9 mouse cellular contexts compared by ENCODE assay signal in genomic region chr7:79362208-79362607, GRCm38 (mm10). TPM values are rescaled to one million over a fixed set of nuclear protein-coding genes. Genes with fewer than 3 reads are reported as not detected.
DNase-seq lines count a peak whose midpoint lies in the region; ATAC-seq lines count a peak whose summit lies in the region.
"Had no signal": no experiment of that assay in that cellular context is flagged by ENCODE, and none has a peak within 500 bp of the region (broad histone marks: within the 10 kb centered on the region; RNA-seq: fewer than 3 reads in every experiment).

No protein-coding gene starts in this region.

- no peaks in the 10 kb centered on the region for H3K4me1 ChIP-seq in midbrain, embryonic 11.5 days (ENCODE audit: control insufficient read depth, insufficient read depth, low read length)
- peaks cover 11% of the 10 kb centered on the region; the same call in 1 of the 2 replicates for H3K4me1 ChIP-seq in midbrain, embryonic 10.5 days
- H3K4me1 ChIP-seq in forebrain, embryonic 15.5 days: peaks cover 19% of the 10 kb centered on the region
- peaks cover 51% of the 10 kb centered on the region for H3K4me1 ChIP-seq in liver, embryonic 12.5 days

- H3K36me3 ChIP-seq in midbrain, embryonic 11.5 days (ENCODE audit: control insufficient read depth, insufficient read depth, low read length): peaks cover 11% of the 10 kb centered on the region
- peaks cover 61% of the 10 kb centered on the region for H3K36me3 ChIP-seq in midbrain, embryonic 10.5 days
- peaks cover 43% of the 10 kb centered on the region for H3K36me3 ChIP-seq in forebrain, embryonic 15.5 days
- H3K36me3 ChIP-seq in liver, embryonic 12.5 days: peaks cover 69% of the 10 kb centered on the region

- no peak overlapping the region for H3K4me3 ChIP-seq in midbrain, embryonic 11.5 days (ENCODE audit: low read depth, low read length)
- no peak overlapping the region for H3K4me3 ChIP-seq in midbrain, embryonic 10.5 days
- H3K4me3 ChIP-seq in forebrain, embryonic 15.5 days: no peak overlapping the region
- H3K4me3 ChIP-seq in liver, embryonic 12.5 days: no peak overlapping the region

- no peaks in the 10 kb centered on the region for H3K27me3 ChIP-seq in midbrain, embryonic 11.5 days (ENCODE audit: control insufficient read depth, insufficient read depth, low read length)
- no peaks in the 10 kb centered on the region for H3K27me3 ChIP-seq in midbrain, embryonic 10.5 days (ENCODE audit: low read depth, poor library complexity, severe bottlenecking)
- no peaks in the 10 kb centered on the region for H3K27me3 ChIP-seq in forebrain, embryonic 15.5 days
- H3K27me3 ChIP-seq in liver, embryonic 12.5 days (replicated peaks): peaks cover 11% of the 10 kb centered on the region; the same call in 1 of the 2 replicates

- H3K27ac ChIP-seq in midbrain, embryonic 11.5 days (ENCODE audit: low read depth, low read length): no peak overlapping the region
- H3K27ac ChIP-seq in midbrain, embryonic 10.5 days (replicated peaks): no peak overlapping the region
- H3K27ac ChIP-seq in forebrain, embryonic 15.5 days (replicated peaks): peak overlapping the region; percentile 82
- H3K27ac ChIP-seq in liver, embryonic 12.5 days: no peak overlapping the region

- no peaks in the 10 kb centered on the region for H3K9me3 ChIP-seq in midbrain, embryonic 11.5 days (ENCODE audit: control insufficient read depth, low read length)
- H3K9me3 ChIP-seq in midbrain, embryonic 10.5 days (replicated peaks): no peaks in the 10 kb centered on the region
- H3K9me3 ChIP-seq in forebrain, embryonic 15.5 days: no peaks in the 10 kb centered on the region
- H3K9me3 ChIP-seq in liver, embryonic 12.5 days (replicated peaks): no peaks in the 10 kb centered on the region

- DNase-seq in midbrain, embryonic 11.5 days (ENCODE audit: low spot score, missing footprints): no peak
- DNase-seq in midbrain, embryonic 10.5 days (ENCODE audit: low spot score): no peak
- DNase-seq in layer of hippocampus, adult 9-11 months: peak; percentile 67
- DNase-seq in retina, postnatal 7 days (ENCODE audit: low read depth, low spot score): peak; percentile 33
- DNase-seq in kidney, adult 9 months: no peak
- DNase-seq: liver had no signal

- WGBS in midbrain, embryonic 11.5 days: 78% methylated on average over 8 of the region's 8 CpGs
- WGBS in midbrain, embryonic 10.5 days: 85% methylated on average over 8 of the region's 8 CpGs
- WGBS in forebrain, embryonic 15.5 days: 32% methylated on average over 8 of the region's 8 CpGs
- WGBS in liver, embryonic 12.5 days (ENCODE audit: insufficient replicate concordance): 70% methylated on average over 8 of the region's 8 CpGs

- no peak overlapping the region for H3K9ac ChIP-seq in midbrain, embryonic 11.5 days (ENCODE audit: low read length)
- H3K9ac ChIP-seq in forebrain, embryonic 15.5 days (replicated peaks): no peak overlapping the region
- no peak overlapping the region for H3K9ac ChIP-seq in liver, embryonic 12.5 days

- ATAC-seq in midbrain, embryonic 11.5 days (ENCODE audit: low FRiP score): 0 out of 2 replicates have a peak, but pooled peaks have one; percentile 30
- ATAC-seq in forebrain, embryonic 15.5 days (replicated peaks): peak; percentile 89
- ATAC-seq in liver, embryonic 12.5 days: no peak
- ATAC-seq: inflammation-experienced regulatory T-cells, adult 6 months had no signal

- H3K4me2 ChIP-seq in midbrain, embryonic 11.5 days: no peak overlapping the region
- no peak overlapping the region for H3K4me2 ChIP-seq in forebrain, embryonic 15.5 days (replicated peaks)
- H3K4me2 ChIP-seq in liver, embryonic 12.5 days: no peak overlapping the region

RNA-seq across cellular contexts. Expression of gene Rlbp1, which starts 24.6 kb away (rescaled TPM):
- 0.52 and 0.63 TPM in 2 replicates for polyA plus RNA-seq in midbrain, embryonic 11.5 days (2014; fragmentation: Nextera tagmentation; extraction: Ambion mirVana)
- polyA plus RNA-seq in midbrain, embryonic 10.5 days (2016; fragmentation: Nextera tagmentation; extraction: Ambion mirVana): 0.31 and 0.91 TPM in 2 replicates
- polyA plus RNA-seq in forebrain, embryonic 15.5 days (2015; fragmentation: Nextera tagmentation; extraction: Ambion mirVana): 85.6 and 86.8 TPM in 2 replicates
- 0.10 TPM in 1 of 2 replicates, not detected in the other for polyA plus RNA-seq in liver, embryonic 12.5 days (2016; fragmentation: Nextera tagmentation; extraction: Ambion mirVana)
- polyA plus RNA-seq: inflammation-experienced regulatory T-cells, adult 6 months had no signal

RNA-seq across cellular contexts. Expression of gene Fanci, which starts 29.5 kb away (rescaled TPM):
- 18.7 and 20.2 TPM in 2 replicates for polyA plus RNA-seq in midbrain, embryonic 11.5 days (2014; fragmentation: Nextera tagmentation; extraction: Ambion mirVana)
- 20.9 and 22.6 TPM in 2 replicates for polyA plus RNA-seq in midbrain, embryonic 10.5 days (2016; fragmentation: Nextera tagmentation; extraction: Ambion mirVana)
- polyA plus RNA-seq in forebrain, embryonic 15.5 days (2015; fragmentation: Nextera tagmentation; extraction: Ambion mirVana): 5.8 and 7.2 TPM in 2 replicates
- 13.8 and 14.4 TPM in 2 replicates for polyA plus RNA-seq in liver, embryonic 12.5 days (2016; fragmentation: Nextera tagmentation; extraction: Ambion mirVana)

Comparison
In these comparisons a context has a peak if more than half of its experiments do, and no peak if none do; other contexts are left out.
1. DNase-seq: peak in layer of hippocampus, adult 9-11 months (single experiment) and retina, postnatal 7 days (single experiment); none in midbrain, embryonic 11.5 days (single experiment), midbrain, embryonic 10.5 days (single experiment) and kidney, adult 9 months (single experiment).
2. RNA of gene Rlbp1, which starts 24.6 kb away (polyA plus RNA-seq): 85.6 to 86.8 TPM in forebrain, embryonic 15.5 days; 0.31 to 0.91 TPM in midbrain, embryonic 10.5 days, 0.52 to 0.63 TPM in midbrain, embryonic 11.5 days and 0.10 TPM in liver, embryonic 12.5 days; every median in the first group is over 10 times any median in the second.